Mouse (Mus musculus) spleen, adult 12 weeks (tissue): ENCODE measurements around the gene Ten1.
A peak's percentile ranks its signal among the peaks of the same experiment; 100 is the strongest.

Experiments
- DNase-seq: peaks from one replicate; pipeline ENCODE4 v3.0.0; 2022; ENCODE audit warnings: low spot score

Gene Ten1

GRCm38 (mm10) chr11:116237742-116238395, 39.2 kb downstream of the Ten1 start, which contains the start of gene Evpl:
Gene Evpl, minus strand, starts transcription at chr11:116238077.
- peak; percentile 29 for DNase-seq

GRCm38 (mm10) chr11:116239797-116240196, 41.1 kb downstream of the Ten1 start:
- DNase-seq = no peak

- DNase-seq = no peak
These were observed 43.1 kb downstream of the Ten1 start for GRCm38 (mm10) chr11:116241744-116242235.

GRCm38 (mm10) chr11:116244580-116244979, 45.9 kb downstream of the Ten1 start:
- DNase-seq = no peak

GRCm38 (mm10) chr11:116245616-116246015, 47.0 kb downstream of the Ten1 start:
- no peak for DNase-seq

GRCm38 (mm10) chr11:116247502-116248222, 49.0 kb downstream of the Ten1 start:
- no peak for DNase-seq

GRCm38 (mm10) chr11:116250898-116251297, 52.2 kb downstream of the Ten1 start:
- no peak for DNase-seq

GRCm38 (mm10) chr11:116253076-116253600, 54.5 kb downstream of the Ten1 start:
- DNase-seq = no peak

GRCm38 (mm10) chr11:116254627-116255026, 56.0 kb downstream of the Ten1 start:
- no peak for DNase-seq

GRCm38 (mm10) chr11:116255090-116255981, 56.7 kb downstream of the Ten1 start:
- DNase-seq = no peak

- no peak for DNase-seq
These were observed 57.5 kb downstream of the Ten1 start for GRCm38 (mm10) chr11:116255982-116256675.

- DNase-seq = no peak
These were observed 60.8 kb downstream of the Ten1 start for GRCm38 (mm10) chr11:116259461-116259860.

GRCm38 (mm10) chr11:116260259-116260658, 61.6 kb downstream of the Ten1 start:
- no peak for DNase-seq
